Mouse (Mus musculus) myocyte (in vitro differentiated cells): ENCODE results near the gene Mybph. TPM values are rescaled to one million over a fixed set of nuclear protein-coding genes. Genes with fewer than 3 reads are reported as not detected.

Experiments used
- H3K27me3 ChIP-seq: one replicate; pipeline ENCODE4 v1.6.1; 2011; ENCODE audit not compliant: control insufficient read depth, insufficient read depth, insufficient read length
- H3K36me3 ChIP-seq: one replicate; pipeline ENCODE4 v1.6.1; 2011; ENCODE audit not compliant: control insufficient read depth, insufficient read depth
- H3K4me2 ChIP-seq: one replicate; pipeline ENCODE4 v1.6.1; 2011; ENCODE audit warnings: low read depth, control low read depth
- H3K4me3 ChIP-seq: one replicate; pipeline ENCODE4 v1.5.1; 2011; ENCODE audit warnings: mild to moderate bottlenecking, control low read depth, moderate library complexity
- H3K79me2 ChIP-seq: one replicate; pipeline ENCODE4 v1.6.1; 2011; ENCODE audit not compliant: control insufficient read depth, insufficient read depth
- H3ac ChIP-seq: one replicate; pipeline ENCODE4 v1.6.1; 2011; ENCODE audit not compliant: control insufficient read depth, insufficient read length
- CEBPB ChIP-seq: IDR thresholded peaks from 2 replicates; pipeline ENCODE4 v1.6.1; 2011; ENCODE audit warnings: mild to moderate bottlenecking, moderate library complexity; ENCODE audit not compliant: poor library complexity, insufficient read depth, severe bottlenecking
- E2F4 ChIP-seq: IDR thresholded peaks from one replicate; pipeline ENCODE4 v1.6.1; 2011; ENCODE audit warnings: mild to moderate bottlenecking, control low read depth, moderate library complexity; ENCODE audit not compliant: insufficient read depth
- MAX ChIP-seq: IDR thresholded peaks from one replicate; pipeline ENCODE4 v1.6.1; 2011; ENCODE audit warnings: low read depth, mild to moderate bottlenecking, control low read depth
- MYOD1 ChIP-seq, 3 experiments: IDR thresholded peaks; one replicate each; pipeline ENCODE4 v1.6.1; 2011; ENCODE audit warnings: control low read depth in 2 of 3, low read depth in 2 of 3, mild to moderate bottlenecking in 2 of 3, moderate library complexity in 1 of 3; ENCODE audit not compliant: insufficient read length in 2 of 3, control insufficient read depth in 1 of 3
- MYOG ChIP-seq, 3 experiments: IDR thresholded peaks; one replicate each; pipeline ENCODE4 v1.6.1; 2011; ENCODE audit warnings: control low read depth in 2 of 3, low read depth in 2 of 3, mild to moderate bottlenecking in 2 of 3; ENCODE audit not compliant: insufficient read length in 2 of 3, control insufficient read depth in 1 of 3, insufficient read depth in 1 of 3
- POLR2A ChIP-seq: IDR thresholded peaks from one replicate; pipeline ENCODE4 v1.6.1; 2011; ENCODE audit warnings: low read depth, mild to moderate bottlenecking, control low read depth, moderate library complexity; ENCODE audit not compliant: insufficient read length
- POLR2AphosphoS2 ChIP-seq: IDR thresholded peaks from one replicate; pipeline ENCODE4 v1.6.1; 2011; ENCODE audit warnings: low read depth, control low read depth; ENCODE audit not compliant: insufficient read length
- REST ChIP-seq: IDR thresholded peaks from one replicate; pipeline ENCODE4 v1.6.1; 2011; ENCODE audit warnings: mild to moderate bottlenecking, control low read depth, moderate library complexity; ENCODE audit not compliant: insufficient read depth, insufficient read length
- SRF ChIP-seq: IDR thresholded peaks from one replicate; pipeline ENCODE4 v1.6.1; 2011; ENCODE audit warnings: low read depth; ENCODE audit not compliant: control insufficient read depth, insufficient read length
- TCF12 ChIP-seq: IDR thresholded peaks from one replicate; pipeline ENCODE4 v1.6.1; 2011; ENCODE audit warnings: mild to moderate bottlenecking, control low read depth; ENCODE audit not compliant: poor library complexity, insufficient read depth, severe bottlenecking
- TCF3 ChIP-seq: IDR thresholded peaks from one replicate; pipeline ENCODE4 v1.6.1; 2011; ENCODE audit warnings: low read depth, control low read depth; ENCODE audit not compliant: insufficient read length
- USF1 ChIP-seq: IDR thresholded peaks from one replicate; pipeline ENCODE4 v1.6.1; 2011; ENCODE audit warnings: low read depth, mild to moderate bottlenecking, control low read depth, moderate library complexity
- polyA plus RNA-seq: library from polyadenylated mRNA; unstranded; fragments of >200 nt; fragmentation: generic; extraction: Trizol; gene quantifications from one replicate; pipeline ENCODE4 v1.2.1, GENCODE M21; 2012; ENCODE audit warnings: missing spikeins

Mybph gene
- polyA plus RNA-seq, 1 experiment, result 1,516 TPM

DNA sequence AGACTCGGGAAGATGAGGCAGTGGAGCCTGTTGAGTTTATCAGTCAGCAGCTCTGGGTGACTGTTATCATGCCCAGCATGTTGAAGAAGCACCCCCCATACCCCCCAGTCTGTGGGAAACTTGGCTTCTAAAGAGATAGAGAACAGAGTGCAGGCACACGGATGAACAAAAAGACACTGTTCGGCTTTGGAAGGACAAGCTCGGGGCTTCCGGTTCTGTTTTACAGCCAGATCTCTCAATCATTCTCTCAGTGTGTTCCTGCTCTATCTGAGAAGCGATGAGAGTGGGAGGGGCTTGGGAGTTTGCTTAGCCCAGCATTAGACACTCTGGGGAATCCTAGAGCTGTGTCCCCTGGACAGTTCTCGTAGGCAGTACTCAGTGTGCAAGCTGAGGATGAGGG, 20.2 kb downstream of the Mybph start:
- Histone ChIP-seq H3ac (no peak overlapping the region), H3K36me3 (no peaks in the 10 kb centered on the region), H3K4me3 (no peak overlapping the region), H3K27me3 (peaks cover 20% of the 10 kb centered on the region), H3K79me2 (no peaks in the 10 kb centered on the region), H3K4me2 (no peak overlapping the region)
- no peak for TF ChIP-seq POLR2AphosphoS2
- TF ChIP-seq USF1, result no peak

DNA sequence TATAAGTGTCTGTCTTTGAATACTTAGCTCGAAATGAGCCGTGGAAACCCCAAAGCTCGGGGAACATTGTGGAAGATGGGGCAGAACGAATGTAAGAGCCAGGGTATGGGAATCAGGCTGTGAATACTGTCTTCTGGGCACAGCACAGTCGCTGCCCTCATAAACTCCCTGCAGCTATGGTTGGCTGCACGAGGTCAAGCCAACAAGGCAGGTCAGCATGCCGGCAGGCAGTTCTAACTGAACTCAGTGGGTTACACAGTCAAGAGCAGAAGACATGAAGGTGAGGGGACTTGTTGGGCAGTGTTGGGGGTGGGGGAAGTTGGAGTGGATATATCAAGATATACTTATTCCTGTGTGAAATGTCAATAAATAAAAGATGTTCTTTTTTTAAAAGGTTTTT, 21.8 kb downstream of the Mybph start:
- Histone ChIP-seq H3K79me2 (no peaks in the 10 kb centered on the region), H3K4me3 (no peak overlapping the region), H3ac (no peak overlapping the region)

DNA sequence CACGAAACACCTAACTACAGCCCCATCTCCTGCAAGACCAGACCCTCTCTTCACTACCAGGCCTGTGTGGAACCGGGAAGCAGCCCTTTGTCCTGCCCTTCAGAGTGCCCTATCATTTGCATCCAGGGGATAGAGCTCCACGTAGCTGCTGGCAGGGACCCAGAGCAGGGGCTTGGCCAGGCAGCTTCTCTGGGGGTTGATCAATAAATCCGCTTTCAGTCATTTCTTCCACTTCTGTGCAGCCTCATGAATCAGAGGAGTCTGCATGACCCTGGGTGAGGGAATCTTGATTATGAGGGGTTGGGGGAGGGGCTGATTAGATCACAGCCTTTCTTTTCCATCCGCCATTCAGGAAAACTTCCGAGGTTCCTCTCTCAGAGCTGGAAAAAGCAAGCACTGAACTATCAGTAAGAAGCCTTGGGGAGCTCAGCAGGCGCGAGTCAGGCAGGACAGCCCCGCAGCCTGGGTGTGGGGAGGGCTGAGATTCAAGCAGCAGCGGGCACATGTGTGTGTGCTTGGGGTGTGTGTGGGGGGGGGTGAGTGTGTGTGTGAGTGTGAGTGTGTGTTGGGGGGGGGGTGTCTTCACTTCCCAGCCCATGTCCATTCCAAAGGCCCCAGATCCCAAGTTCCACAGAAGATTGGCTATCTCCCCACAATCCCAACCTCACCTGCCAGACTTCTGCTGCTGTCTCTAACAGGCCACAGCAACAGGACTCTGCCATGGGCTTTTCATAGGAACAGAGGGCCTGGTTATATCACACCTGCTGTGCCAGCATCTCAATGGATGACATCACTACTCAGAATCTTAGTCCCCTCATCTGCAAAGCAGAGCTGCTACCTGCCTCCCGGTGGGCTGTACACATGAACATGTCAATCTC, 22.7 kb downstream of the Mybph start:
- H3K79me2 ChIP-seq, result no peaks in the 10 kb centered on the region

More for the DNA sequence above, 21.8 kb downstream of the Mybph start:
- Histone ChIP-seq H3K4me2 (no peak overlapping the region), H3K36me3 (no peaks in the 10 kb centered on the region), H3K27me3 (peaks cover 20% of the 10 kb centered on the region)
- TF ChIP-seq POLR2A (no peak), TCF3 (no peak), TCF12 (no peak)

DNA sequence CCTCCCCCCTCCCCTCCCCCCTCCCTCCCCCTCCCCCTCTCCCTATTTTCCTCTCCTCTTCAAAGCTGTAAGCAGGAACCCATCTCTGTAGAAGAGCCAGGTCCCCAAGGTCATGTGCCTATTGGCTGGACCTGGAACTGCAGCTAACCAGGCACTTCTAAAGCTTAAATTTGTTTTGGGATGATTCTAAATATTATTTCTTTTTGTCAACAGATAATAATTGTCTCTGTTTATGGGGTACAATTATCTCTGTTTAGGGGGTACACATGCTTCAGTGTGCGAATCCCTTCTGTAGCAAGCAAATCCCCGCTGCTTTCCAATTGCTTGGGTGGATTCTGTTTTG, 23.4 kb downstream of the Mybph start:
- peaks cover 11% of the 10 kb centered on the region for H3K27me3 ChIP-seq
- H3K79me2 ChIP-seq, result no peaks in the 10 kb centered on the region
- no peak overlapping the region for H3K4me3 ChIP-seq
- TF ChIP-seq SRF, result no peak
- no peak for TF ChIP-seq MYOD1 (IDR thresholded peaks at IDR 0.05; ENCODE audit: control insufficient read depth in 1 of 3, insufficient read length in 2 of 3, low read depth in 2 of 3)
- no peak for TF ChIP-seq POLR2A
- no peak for TF ChIP-seq MAX
- no peak for TF ChIP-seq TCF3
- TF ChIP-seq CEBPB, result no peak
- TF ChIP-seq POLR2AphosphoS2, result no peak
- TF ChIP-seq MYOG (IDR thresholded peaks at IDR 0.05; ENCODE audit: control insufficient read depth in 1 of 3, insufficient read depth in 1 of 3, insufficient read length in 2 of 3, low read depth in 2 of 3), result no peak
- TF ChIP-seq TCF12, result no peak
- TF ChIP-seq REST, result no peak
- TF ChIP-seq E2F4, result no peak
- no peak for TF ChIP-seq USF1
- H3K4me2 ChIP-seq, result no peak overlapping the region
- no peak overlapping the region for H3ac ChIP-seq
- H3K36me3 ChIP-seq, result no peaks in the 10 kb centered on the region

More for the DNA sequence above, 22.7 kb downstream of the Mybph start:
- Histone ChIP-seq H3K27me3 (peaks cover 15% of the 10 kb centered on the region), H3K4me2 (no peak overlapping the region), H3K36me3 (no peaks in the 10 kb centered on the region), H3ac (no peak overlapping the region), H3K4me3 (no peak overlapping the region)
- TF ChIP-seq USF1, result no peak
- no peak for TF ChIP-seq TCF12
- TF ChIP-seq SRF, result no peak
- TF ChIP-seq TCF3, result no peak
- TF ChIP-seq POLR2AphosphoS2, result no peak
- TF ChIP-seq POLR2A, result no peak

DNA sequence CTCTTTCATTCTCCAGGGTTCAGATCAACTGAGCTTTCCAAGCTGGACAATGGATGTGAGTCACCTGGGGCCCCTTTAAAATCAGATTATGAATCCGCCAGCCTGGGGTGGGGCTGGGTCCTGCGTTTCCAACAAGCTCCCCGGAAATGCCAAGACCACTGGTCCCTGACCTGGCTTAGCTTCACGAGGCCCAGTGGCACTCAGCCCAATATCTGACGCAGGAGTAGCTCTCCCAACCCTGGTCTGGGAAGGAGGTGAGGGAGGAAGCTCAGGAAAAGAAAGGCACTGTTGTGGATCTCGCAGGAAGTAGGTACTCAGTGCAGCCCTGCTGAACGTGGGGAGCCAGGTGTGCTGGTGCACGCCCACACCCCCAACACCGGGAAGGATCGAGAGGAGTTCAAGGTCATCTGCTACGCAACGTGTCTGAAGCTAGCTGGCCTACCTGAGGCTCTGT, 23.8 kb downstream of the Mybph start:
- Histone ChIP-seq H3K79me2 (no peaks in the 10 kb centered on the region), H3K36me3 (no peaks in the 10 kb centered on the region), H3K4me2 (no peak overlapping the region), H3K27me3 (peaks cover 11% of the 10 kb centered on the region), H3ac (no peak overlapping the region), H3K4me3 (no peak overlapping the region)
- TF ChIP-seq CEBPB, result no peak

DNA sequence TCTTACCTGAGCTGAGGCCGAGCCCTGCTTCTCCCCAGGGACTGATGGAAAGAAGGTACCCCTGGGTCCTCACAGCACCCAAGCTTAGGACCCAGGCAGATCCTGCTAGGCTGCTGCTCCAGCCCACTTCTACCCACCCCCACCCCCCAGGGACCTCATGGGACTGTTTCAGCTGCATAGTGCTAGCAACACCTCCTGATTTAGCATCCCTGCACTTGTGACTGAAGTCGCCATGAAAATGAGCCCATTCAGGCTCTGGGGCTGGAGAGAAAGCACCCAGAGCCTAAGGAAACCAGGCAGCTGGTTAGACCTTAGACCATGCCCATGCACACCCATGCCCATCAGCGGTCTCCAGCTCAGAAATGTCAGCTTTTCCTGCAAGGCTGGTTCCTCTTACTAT, 24.7 kb downstream of the Mybph start:
- H3K4me2 ChIP-seq, result no peak overlapping the region
- no peak for TF ChIP-seq TCF3
- TF ChIP-seq CEBPB, result no peak
- TF ChIP-seq REST, result no peak
- no peak for TF ChIP-seq TCF12
- TF ChIP-seq POLR2A, result no peak
- TF ChIP-seq MYOG (IDR thresholded peaks at IDR 0.05; ENCODE audit: control insufficient read depth in 1 of 3, insufficient read depth in 1 of 3, insufficient read length in 2 of 3, low read depth in 2 of 3), result no peak
- no peak for TF ChIP-seq E2F4
- no peak for TF ChIP-seq POLR2AphosphoS2
- no peak for TF ChIP-seq SRF
- TF ChIP-seq MYOD1 (IDR thresholded peaks at IDR 0.05; ENCODE audit: control insufficient read depth in 1 of 3, insufficient read length in 2 of 3, low read depth in 2 of 3), result no peak
- TF ChIP-seq MAX, result no peak
- no peak for TF ChIP-seq USF1
- no peaks in the 10 kb centered on the region for H3K36me3 ChIP-seq
- peaks cover 11% of the 10 kb centered on the region for H3K27me3 ChIP-seq
- no peaks in the 10 kb centered on the region for H3K79me2 ChIP-seq
- H3ac ChIP-seq, result no peak overlapping the region
- no peak overlapping the region for H3K4me3 ChIP-seq
